Mouse (Mus musculus): ENCODE measurements at regions not wholly inside any gene's neighbourhood (a gene's known extent, or its start where the extent isn't known, plus 50 kb on each side); places are given as distances from the start of the nearest gene placed in this dataset.

DNA sequence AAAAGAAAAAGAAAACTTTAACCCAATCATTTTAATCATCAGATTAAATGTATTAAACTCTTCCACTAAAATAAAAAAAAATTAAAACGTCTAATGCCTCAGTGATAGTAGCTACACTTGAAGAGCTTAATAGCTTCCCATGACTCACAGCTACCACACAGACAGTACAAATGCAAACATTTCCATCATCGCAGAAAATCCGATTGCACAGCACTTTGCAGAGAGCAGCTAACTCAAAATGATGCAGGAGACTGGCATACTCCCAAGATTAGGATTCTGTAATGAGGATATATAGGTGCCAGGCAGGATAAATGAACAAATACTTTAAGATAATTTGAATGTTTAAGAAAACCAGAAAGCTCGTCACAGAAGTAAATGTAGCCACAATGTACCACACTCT lies 238.3 kb upstream of the Kif2a start:
- 71% methylated on average over 4 of the region's 4 CpGs for WGBS
- no peak overlapping the region for H3K27ac ChIP-seq (ENCODE audit: low read depth, low read length)
- H3K9ac ChIP-seq (replicated peaks; ENCODE audit: low read length, poor library complexity, severe bottlenecking), result no peak overlapping the region
- H3K4me2 ChIP-seq (ENCODE audit: low read depth, low read length, poor library complexity, severe bottlenecking), result no peak overlapping the region
- no peaks in the 10 kb centered on the region for H3K9me3 ChIP-seq (ENCODE audit: low read length)
- H3K4me3 ChIP-seq (ENCODE audit: low read depth, low read length), result no peak overlapping the region
- ATAC-seq (ENCODE audit: low FRiP score) (no peak), DNase-seq (ENCODE audit: low spot score) (no peak)
- H3K4me1 ChIP-seq (ENCODE audit: insufficient read depth, low read length), result no peaks in the 10 kb centered on the region
- no peak for TF ChIP-seq CTCF (IDR thresholded peaks at IDR 0.05)
- no peaks in the 10 kb centered on the region for H3K27me3 ChIP-seq (ENCODE audit: insufficient read depth, low read length)
- no peaks in the 10 kb centered on the region for H3K36me3 ChIP-seq (ENCODE audit: insufficient read depth, low read length)

DNA sequence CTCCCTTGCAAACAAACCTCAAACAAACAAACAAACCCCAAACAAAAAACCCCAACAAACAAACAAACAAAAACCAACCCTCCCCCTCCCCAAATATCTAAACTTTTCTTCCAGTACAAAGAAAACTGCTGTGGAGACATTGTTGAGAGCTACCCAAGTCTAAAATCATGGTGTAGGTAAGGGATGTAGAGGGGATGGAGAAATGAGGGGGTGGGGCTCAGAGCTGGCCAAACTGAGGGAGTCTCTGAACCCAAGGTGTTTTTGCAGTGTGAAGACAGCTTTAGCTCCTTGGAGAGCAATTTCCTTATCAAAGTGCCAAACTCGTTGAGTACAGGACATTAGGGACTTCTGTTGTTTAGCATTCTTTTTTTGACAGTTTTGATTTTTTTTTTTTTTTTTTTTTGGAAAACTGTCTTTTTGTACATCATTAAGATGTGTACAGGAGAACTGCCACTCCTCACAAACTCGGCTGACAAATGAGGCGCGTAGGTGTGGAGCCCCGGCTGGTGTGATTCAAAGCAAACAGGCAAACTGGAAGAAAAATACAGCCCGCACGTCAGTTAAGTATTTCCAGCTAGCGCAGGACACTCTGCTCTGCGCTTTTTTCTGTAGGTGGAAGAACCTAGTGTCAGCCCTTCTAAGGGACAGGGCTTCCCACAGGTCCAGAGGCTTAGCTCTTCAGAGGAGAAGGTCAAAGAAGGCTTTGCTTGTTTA lies 226.0 kb upstream of the Kif2a start:
- Histone ChIP-seq H3K36me3 (ENCODE audit: insufficient read depth, low read length) (no peaks in the 10 kb centered on the region), H3K4me2 (ENCODE audit: low read depth, low read length, poor library complexity, severe bottlenecking) (no peak overlapping the region), H3K9me3 (ENCODE audit: low read length) (no peaks in the 10 kb centered on the region), H3K27me3 (ENCODE audit: insufficient read depth, low read length) (no peaks in the 10 kb centered on the region), H3K4me3 (ENCODE audit: low read depth, low read length) (no peak overlapping the region), H3K27ac (ENCODE audit: low read depth, low read length) (no peak overlapping the region), H3K9ac (replicated peaks; ENCODE audit: low read length, poor library complexity, severe bottlenecking) (no peak overlapping the region), H3K4me1 (ENCODE audit: insufficient read depth, low read length) (no peaks in the 10 kb centered on the region)
- ATAC-seq (ENCODE audit: low FRiP score) (no peak), DNase-seq (ENCODE audit: low spot score) (no peak)
- 49% methylated on average over 9 of the region's 9 CpGs for WGBS
- no peak for TF ChIP-seq CTCF (IDR thresholded peaks at IDR 0.05)

DNA sequence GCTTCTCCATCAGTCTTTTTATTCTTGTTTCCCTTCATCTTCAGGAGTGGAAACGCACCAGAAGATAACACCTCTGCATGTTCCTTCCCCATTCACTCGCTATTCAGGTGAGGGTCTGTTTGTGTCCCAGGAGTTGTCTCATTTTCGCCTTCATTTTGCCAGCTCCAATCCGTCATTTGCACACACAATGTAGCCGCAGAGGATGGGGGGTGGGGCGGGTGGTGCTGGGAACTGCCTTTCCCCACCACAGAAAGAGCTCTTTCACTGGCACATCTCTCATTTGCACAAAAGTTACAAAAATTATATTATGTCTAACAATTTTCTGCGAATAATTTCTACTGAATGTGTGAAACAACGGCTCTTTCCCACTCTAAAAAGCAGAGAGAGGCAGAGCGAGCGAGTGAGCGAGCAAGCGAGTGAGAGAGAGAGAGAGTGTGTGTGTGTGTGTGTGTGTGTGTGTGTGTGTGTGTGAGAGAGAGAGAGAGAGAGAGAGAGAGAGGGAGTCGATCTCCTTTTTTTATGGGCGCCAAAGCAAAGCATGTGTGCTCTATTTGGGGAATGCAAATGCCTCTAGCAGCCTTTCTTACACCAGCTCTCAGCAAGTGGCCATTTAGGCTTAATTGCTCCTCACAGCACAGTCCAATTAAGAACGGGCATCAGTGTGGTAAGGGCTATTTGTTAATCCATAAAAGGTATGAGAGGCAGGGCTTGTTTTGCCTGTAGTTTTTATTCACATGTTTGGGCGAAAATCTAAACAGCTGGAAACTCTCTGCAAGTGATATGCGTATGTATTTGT lies 225.2 kb upstream of the Kif2a start:
- 24% methylated on average over 17 of the region's 17 CpGs for WGBS
- peak; percentile 58 for DNase-seq (ENCODE audit: low spot score)
- Histone ChIP-seq H3K36me3 (ENCODE audit: insufficient read depth, low read length) (no peaks in the 10 kb centered on the region), H3K4me3 (ENCODE audit: low read depth, low read length) (peak overlapping the region; percentile 14; the same call in 1 of the 2 replicates), H3K4me2 (ENCODE audit: low read depth, low read length, poor library complexity, severe bottlenecking) (peak overlapping the region; percentile 35), H3K9me3 (ENCODE audit: low read length) (no peaks in the 10 kb centered on the region), H3K4me1 (ENCODE audit: insufficient read depth, low read length) (no peaks in the 10 kb centered on the region), H3K9ac (replicated peaks; ENCODE audit: low read length, poor library complexity, severe bottlenecking) (no peak overlapping the region), H3K27ac (ENCODE audit: low read depth, low read length) (no peak overlapping the region), H3K27me3 (ENCODE audit: insufficient read depth, low read length) (no peaks in the 10 kb centered on the region)
- no peak; the same call in 1 of the 2 replicates for ATAC-seq (ENCODE audit: low FRiP score)
- no peak for TF ChIP-seq CTCF (IDR thresholded peaks at IDR 0.05)

DNA sequence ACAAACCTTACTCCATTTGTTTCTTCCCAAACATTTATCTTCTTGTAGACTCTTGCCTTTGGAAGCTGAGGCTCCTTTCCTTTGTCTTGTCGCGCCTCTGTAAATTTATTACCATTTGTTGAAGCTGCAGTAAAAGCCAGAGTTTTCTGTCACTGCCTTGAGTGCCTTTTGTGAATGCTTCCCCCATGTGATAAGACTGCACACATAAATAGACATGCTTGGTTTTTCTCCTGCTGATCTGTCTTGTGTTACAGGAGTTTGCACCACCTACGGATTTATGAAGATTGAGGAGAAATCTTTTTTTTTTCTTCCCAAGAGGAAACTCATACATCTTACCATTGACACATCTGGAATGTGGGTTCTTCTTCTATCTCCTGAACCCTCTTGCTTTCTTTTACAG lies 222.2 kb upstream of the Kif2a start:
- no peak overlapping the region for H3K9ac ChIP-seq (replicated peaks; ENCODE audit: low read length, poor library complexity, severe bottlenecking)
- no peaks in the 10 kb centered on the region for H3K27me3 ChIP-seq (ENCODE audit: insufficient read depth, low read length)
- H3K4me1 ChIP-seq (ENCODE audit: insufficient read depth, low read length), result no peaks in the 10 kb centered on the region
- ATAC-seq (ENCODE audit: low FRiP score) (no peak), DNase-seq (ENCODE audit: low spot score) (no peak)
- no peaks in the 10 kb centered on the region for H3K9me3 ChIP-seq (ENCODE audit: low read length)
- 89% methylated on average over 3 of the region's 3 CpGs for WGBS
- no peak overlapping the region for H3K4me2 ChIP-seq (ENCODE audit: low read depth, low read length, poor library complexity, severe bottlenecking)
- no peak overlapping the region for H3K4me3 ChIP-seq (ENCODE audit: low read depth, low read length)
- no peak for TF ChIP-seq CTCF (IDR thresholded peaks at IDR 0.05)
- no peak overlapping the region for H3K27ac ChIP-seq (ENCODE audit: low read depth, low read length)
- H3K36me3 ChIP-seq (ENCODE audit: insufficient read depth, low read length), result no peaks in the 10 kb centered on the region

DNA sequence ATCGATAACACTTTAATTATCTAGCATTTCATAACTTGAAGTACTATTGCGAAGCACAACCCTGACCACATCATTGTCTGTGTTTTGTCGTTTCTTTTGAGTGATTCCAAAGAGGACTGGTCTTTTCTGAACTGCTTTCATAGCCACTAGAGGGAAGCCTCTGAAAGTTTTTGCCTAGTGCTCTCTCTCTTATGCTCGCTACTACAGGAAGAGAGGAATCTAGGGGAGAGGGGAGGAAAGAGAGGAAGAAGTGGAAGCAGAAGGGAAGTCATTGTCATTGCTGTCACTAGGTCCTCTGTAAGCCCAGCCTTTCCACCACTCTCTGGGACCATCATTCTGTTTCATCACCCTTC lies 217.1 kb upstream of the Kif2a start:
- WGBS, result 67% methylated on average over 4 of the region's 4 CpGs
- DNase-seq (ENCODE audit: low spot score), result peak; percentile 46

DNA sequence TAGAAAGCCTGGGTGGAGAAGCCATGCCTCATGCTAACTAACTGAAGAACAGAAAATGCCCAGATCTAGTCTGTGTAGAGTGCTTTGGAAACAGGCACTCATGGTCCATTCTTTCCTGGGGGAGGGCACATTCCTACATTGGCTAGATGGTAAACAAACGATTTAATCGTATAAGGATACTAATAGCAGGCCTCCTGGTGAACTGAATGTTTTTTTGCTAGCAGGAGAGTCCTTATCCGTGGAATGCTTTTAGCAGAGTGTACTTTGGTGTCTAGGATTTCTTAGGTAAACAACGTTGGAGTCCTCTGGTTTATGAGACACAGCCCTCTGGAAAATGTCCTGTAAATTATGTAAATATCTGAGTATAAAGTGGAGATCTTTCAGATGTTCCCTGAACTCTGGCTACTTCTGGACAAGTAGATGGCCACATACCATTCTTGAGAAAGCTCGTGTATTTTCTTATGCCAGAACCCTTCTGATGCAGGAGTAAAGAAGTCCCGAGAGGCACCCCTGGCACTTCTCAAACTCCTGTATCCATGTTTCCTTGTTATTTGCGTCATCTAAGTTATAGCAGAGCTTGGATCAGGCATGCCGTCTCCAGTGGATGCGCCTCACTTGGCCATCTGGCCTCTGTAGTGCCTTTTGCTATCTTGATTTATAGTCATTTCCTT lies 216.6 kb upstream of the Kif2a start:
- H3K9ac ChIP-seq (replicated peaks; ENCODE audit: low read length, poor library complexity, severe bottlenecking), result no peak overlapping the region
- ATAC-seq (ENCODE audit: low FRiP score) (no peak), DNase-seq (ENCODE audit: low spot score) (no peak)
- H3K27me3 ChIP-seq (ENCODE audit: insufficient read depth, low read length), result no peaks in the 10 kb centered on the region
- TF ChIP-seq CTCF (IDR thresholded peaks at IDR 0.05), result no peak
- no peaks in the 10 kb centered on the region for H3K9me3 ChIP-seq (ENCODE audit: low read length)
- H3K4me1 ChIP-seq (ENCODE audit: insufficient read depth, low read length), result no peaks in the 10 kb centered on the region
- WGBS, result 83% methylated on average over 9 of the region's 9 CpGs
- no peaks in the 10 kb centered on the region for H3K36me3 ChIP-seq (ENCODE audit: insufficient read depth, low read length)
- H3K4me3 ChIP-seq (ENCODE audit: low read depth, low read length), result no peak overlapping the region
- no peak overlapping the region for H3K27ac ChIP-seq (ENCODE audit: low read depth, low read length)
- no peak overlapping the region for H3K4me2 ChIP-seq (ENCODE audit: low read depth, low read length, poor library complexity, severe bottlenecking)

More for the DNA sequence above, 217.1 kb upstream of the Kif2a start:
- Histone ChIP-seq H3K4me2 (ENCODE audit: low read depth, low read length, poor library complexity, severe bottlenecking) (no peak overlapping the region), H3K9ac (replicated peaks; ENCODE audit: low read length, poor library complexity, severe bottlenecking) (no peak overlapping the region), H3K9me3 (ENCODE audit: low read length) (no peaks in the 10 kb centered on the region), H3K4me1 (ENCODE audit: insufficient read depth, low read length) (no peaks in the 10 kb centered on the region), H3K4me3 (ENCODE audit: low read depth, low read length) (no peak overlapping the region), H3K27me3 (ENCODE audit: insufficient read depth, low read length) (no peaks in the 10 kb centered on the region), H3K36me3 (ENCODE audit: insufficient read depth, low read length) (no peaks in the 10 kb centered on the region), H3K27ac (ENCODE audit: low read depth, low read length) (no peak overlapping the region)
- TF ChIP-seq CTCF (IDR thresholded peaks at IDR 0.05), result peak; percentile 75
- no peak for ATAC-seq (ENCODE audit: low FRiP score)

All from midbrain, postnatal 0 days (tissue).